Mouse (Mus musculus): Measurements from ENCODE around the gene Hoxd3. TPM values are rescaled to one million over a fixed set of nuclear protein-coding genes. Genes with fewer than 3 reads are reported as not detected.
A peak's percentile ranks its signal among the peaks of the same experiment; 100 is the strongest.

Hoxd3 gene
- polyA plus RNA-seq, 1 experiment from 2014 or later: 1.9 TPM

GRCm38 (mm10) chr2:74741979-74742277, 30.2 kb downstream of the Hoxd3 start:
- H3K27ac ChIP-seq (replicated peaks): no peak overlapping the region
- no peak overlapping the region for H3K4me2 ChIP-seq (replicated peaks)
- no peak overlapping the region for H3K4me3 ChIP-seq (replicated peaks)
- peaks cover 23% of the 10 kb centered on the region for H3K4me1 ChIP-seq
- H3K36me3 ChIP-seq: no peaks in the 10 kb centered on the region
- no peak overlapping the region for H3K9ac ChIP-seq
- no peaks in the 10 kb centered on the region for H3K9me3 ChIP-seq (replicated peaks)
- H3K27me3 ChIP-seq: peaks cover 97% of the 10 kb centered on the region
- ATAC-seq (ENCODE audit: insufficient number of reproducible peaks, low FRiP score, low TSS enrichment, low read depth): no peak

GRCm38 (mm10) chr2:74745540-74746297, 34.0 kb downstream of the Hoxd3 start:
- Histone ChIP-seq H3K27me3 (peaks cover 96% of the 10 kb centered on the region), H3K9me3 (replicated peaks) (no peaks in the 10 kb centered on the region), H3K36me3 (no peaks in the 10 kb centered on the region), H3K27ac (replicated peaks) (no peak overlapping the region), H3K9ac (no peak overlapping the region), H3K4me3 (replicated peaks) (0 out of 2 replicates have a peak overlapping the region, but pooled peaks have one; percentile 19), H3K4me2 (replicated peaks) (no peak overlapping the region), H3K4me1 (peaks cover 21% of the 10 kb centered on the region)
- no peak for ATAC-seq (ENCODE audit: insufficient number of reproducible peaks, low FRiP score, low TSS enrichment, low read depth)
- WGBS: 9% methylated on average over 6 of the region's 6 CpGs

- H3K4me3 ChIP-seq (replicated peaks): peak overlapping the region; percentile 19
- no peaks in the 10 kb centered on the region for H3K36me3 ChIP-seq
Measured at GRCm38 (mm10) chr2:74746298-74746921, 34.7 kb downstream of the Hoxd3 start.

GRCm38 (mm10) chr2:74747006-74747405, 35.3 kb downstream of the Hoxd3 start:
- Histone ChIP-seq H3K4me3 (replicated peaks) (0 out of 2 replicates have a peak overlapping the region, but pooled peaks have one; percentile 19), H3K27me3 (peaks cover 97% of the 10 kb centered on the region), H3K9me3 (replicated peaks) (no peaks in the 10 kb centered on the region), H3K4me1 (peaks cover 21% of the 10 kb centered on the region), H3K4me2 (replicated peaks) (no peak overlapping the region; the same call in 1 of the 2 replicates), H3K27ac (replicated peaks) (no peak overlapping the region), H3K36me3 (no peaks in the 10 kb centered on the region), H3K9ac (no peak overlapping the region)
- 12% methylated on average over 24 of the region's 24 CpGs for WGBS
- ATAC-seq (ENCODE audit: insufficient number of reproducible peaks, low FRiP score, low TSS enrichment, low read depth): no peak

More at GRCm38 (mm10) chr2:74746298-74746921, 34.7 kb downstream of the Hoxd3 start:
- H3K4me2 ChIP-seq (replicated peaks): no peak overlapping the region; the same call in 1 of the 2 replicates
- H3K27me3 ChIP-seq: peaks cover 97% of the 10 kb centered on the region
- 6% methylated on average over 58 of the region's 58 CpGs for WGBS
- no peak for ATAC-seq (ENCODE audit: insufficient number of reproducible peaks, low FRiP score, low TSS enrichment, low read depth)
- H3K9me3 ChIP-seq (replicated peaks): no peaks in the 10 kb centered on the region
- no peak overlapping the region for H3K9ac ChIP-seq
- H3K27ac ChIP-seq (replicated peaks): no peak overlapping the region
- peaks cover 21% of the 10 kb centered on the region for H3K4me1 ChIP-seq

GRCm38 (mm10) chr2:74747661-74748141, 36.0 kb downstream of the Hoxd3 start:
- H3K36me3 ChIP-seq: no peaks in the 10 kb centered on the region
- no peak overlapping the region for H3K9ac ChIP-seq
- peaks cover 24% of the 10 kb centered on the region for H3K4me1 ChIP-seq
- WGBS: 13% methylated on average over 11 of the region's 11 CpGs
- H3K4me2 ChIP-seq (replicated peaks): no peak overlapping the region
- no peak for ATAC-seq (ENCODE audit: insufficient number of reproducible peaks, low FRiP score, low TSS enrichment, low read depth)
- no peak overlapping the region for H3K27ac ChIP-seq (replicated peaks)
- H3K27me3 ChIP-seq: peaks cover 97% of the 10 kb centered on the region
- H3K9me3 ChIP-seq (replicated peaks): no peaks in the 10 kb centered on the region
- no peak overlapping the region for H3K4me3 ChIP-seq (replicated peaks)

GRCm38 (mm10) chr2:74748436-74748995, 36.8 kb downstream of the Hoxd3 start:
- 12% methylated on average over 9 of the region's 9 CpGs for WGBS
- H3K36me3 ChIP-seq: no peaks in the 10 kb centered on the region
- no peak overlapping the region for H3K27ac ChIP-seq (replicated peaks)
- no peak overlapping the region for H3K4me3 ChIP-seq (replicated peaks)
- H3K27me3 ChIP-seq: peaks cover 99% of the 10 kb centered on the region
- H3K4me1 ChIP-seq: peaks cover 31% of the 10 kb centered on the region
- no peak for ATAC-seq (ENCODE audit: insufficient number of reproducible peaks, low FRiP score, low TSS enrichment, low read depth)
- no peaks in the 10 kb centered on the region for H3K9me3 ChIP-seq (replicated peaks)
- no peak overlapping the region for H3K9ac ChIP-seq
- no peak overlapping the region for H3K4me2 ChIP-seq (replicated peaks)

GRCm38 (mm10) chr2:74749337-74750121, 37.8 kb downstream of the Hoxd3 start:
- Histone ChIP-seq H3K4me2 (replicated peaks) (peak overlapping the region; percentile 45), H3K9ac (no peak overlapping the region), H3K9me3 (replicated peaks) (no peaks in the 10 kb centered on the region), H3K27me3 (peaks cover 99% of the 10 kb centered on the region), H3K27ac (replicated peaks) (no peak overlapping the region), H3K4me1 (peaks cover 31% of the 10 kb centered on the region), H3K36me3 (no peaks in the 10 kb centered on the region), H3K4me3 (replicated peaks) (peak overlapping the region; percentile 31)
- ATAC-seq (ENCODE audit: insufficient number of reproducible peaks, low FRiP score, low TSS enrichment, low read depth): no peak; the same call in 1 of the 2 replicates
- under 1% methylated on average over 47 of the region's 47 CpGs for WGBS

- no peaks in the 10 kb centered on the region for H3K9me3 ChIP-seq (replicated peaks)
- H3K9ac ChIP-seq: no peak overlapping the region
- H3K27ac ChIP-seq (replicated peaks): no peak overlapping the region
- ATAC-seq (ENCODE audit: insufficient number of reproducible peaks, low FRiP score, low TSS enrichment, low read depth): no peak
- 24% methylated on average over 5 of the region's 5 CpGs for WGBS
- no peak overlapping the region for H3K4me2 ChIP-seq (replicated peaks)
- peaks cover 31% of the 10 kb centered on the region for H3K4me1 ChIP-seq
- H3K36me3 ChIP-seq: no peaks in the 10 kb centered on the region
- no peak overlapping the region for H3K4me3 ChIP-seq (replicated peaks)
- peaks cover 97% of the 10 kb centered on the region for H3K27me3 ChIP-seq
Measured at GRCm38 (mm10) chr2:74750731-74751250, 39.1 kb downstream of the Hoxd3 start.

GRCm38 (mm10) chr2:74751861-74752260, 40.1 kb downstream of the Hoxd3 start:
- no peaks in the 10 kb centered on the region for H3K36me3 ChIP-seq
- H3K27me3 ChIP-seq: peaks cover 97% of the 10 kb centered on the region
- no peaks in the 10 kb centered on the region for H3K9me3 ChIP-seq (replicated peaks)
- H3K27ac ChIP-seq (replicated peaks): no peak overlapping the region
- no peak overlapping the region for H3K4me3 ChIP-seq (replicated peaks)
- ATAC-seq (ENCODE audit: insufficient number of reproducible peaks, low FRiP score, low TSS enrichment, low read depth): no peak
- H3K4me2 ChIP-seq (replicated peaks): no peak overlapping the region
- WGBS: 67% methylated on average over 1 of the region's 1 CpGs
- no peak overlapping the region for H3K9ac ChIP-seq
- H3K4me1 ChIP-seq: peaks cover 23% of the 10 kb centered on the region

GRCm38 (mm10) chr2:74752431-74753174, 40.9 kb downstream of the Hoxd3 start:
- Histone ChIP-seq H3K27me3 (peaks cover 95% of the 10 kb centered on the region), H3K4me3 (replicated peaks) (peak overlapping the region; percentile 35), H3K27ac (replicated peaks) (no peak overlapping the region), H3K36me3 (no peaks in the 10 kb centered on the region), H3K9ac (peak overlapping the region; percentile 6; the same call in 1 of the 2 replicates), H3K4me1 (peaks cover 21% of the 10 kb centered on the region), H3K9me3 (replicated peaks) (no peaks in the 10 kb centered on the region), H3K4me2 (replicated peaks) (peak overlapping the region; percentile 57)
- ATAC-seq (ENCODE audit: insufficient number of reproducible peaks, low FRiP score, low TSS enrichment, low read depth): no peak
- 2% methylated on average over 45 of the region's 45 CpGs for WGBS

Measured in embryonic facial prominence, embryonic 15.5 days (tissue).